Mouse (Mus musculus) fibroblast of lung, adult 2 months (primary cell): Measurements from ENCODE around the gene Wnt7a.

Experiments used
- DNase-seq: peaks from one replicate; pipeline ENCODE4 v3.0.0-alpha.2; 2011; ENCODE audit warnings: low read depth

The Wnt7a gene

GRCm38 (mm10) chr6:91384415-91384814 is 26.7 kb downstream of the Wnt7a start:
- DNase-seq, result no peak

DNA sequence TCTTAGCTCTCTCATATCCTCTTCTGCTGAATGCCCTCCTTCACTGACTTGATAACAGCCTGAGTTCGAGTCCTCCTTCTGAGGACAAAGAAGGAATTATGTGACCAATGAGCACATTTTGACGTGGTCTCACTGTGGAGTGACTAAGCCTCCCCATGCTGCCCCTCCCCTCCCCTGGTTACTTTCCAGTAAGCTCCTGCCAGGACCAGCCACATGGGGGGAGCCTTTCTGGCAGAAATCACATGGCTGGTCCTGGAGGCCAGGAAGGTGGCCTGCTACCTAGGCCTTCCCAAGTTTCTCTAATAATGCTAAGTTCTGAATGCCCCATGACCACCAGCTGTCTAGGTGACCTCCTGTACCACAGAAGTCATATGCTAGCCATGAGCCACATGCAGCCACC is 27.3 kb downstream of the Wnt7a start:
- no peak for DNase-seq

DNA sequence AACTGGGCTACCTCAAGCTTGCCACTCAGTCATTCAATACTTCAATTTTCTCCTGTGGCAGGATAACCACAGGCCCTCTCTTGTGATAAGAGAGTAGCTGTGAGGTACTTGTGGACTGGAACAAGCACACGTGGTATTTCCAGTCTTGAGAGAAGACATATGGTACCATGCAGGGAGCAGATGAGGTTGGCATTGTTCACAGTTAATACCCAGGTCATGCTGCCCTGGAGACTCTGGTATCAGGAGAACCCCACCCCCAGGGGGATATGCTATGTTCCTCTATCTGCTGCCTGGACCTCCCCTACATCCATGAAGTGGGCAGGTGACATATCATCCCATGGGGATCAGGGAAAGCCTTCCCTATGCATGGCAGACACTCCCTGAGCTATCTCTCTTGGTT is 27.9 kb downstream of the Wnt7a start:
- no peak for DNase-seq

- no peak for DNase-seq
Observed at GRCm38 (mm10) chr6:91379871-91380270, 31.3 kb downstream of the Wnt7a start.

- no peak for DNase-seq
Observed at GRCm38 (mm10) chr6:91379266-91379665, 31.9 kb downstream of the Wnt7a start.

DNA sequence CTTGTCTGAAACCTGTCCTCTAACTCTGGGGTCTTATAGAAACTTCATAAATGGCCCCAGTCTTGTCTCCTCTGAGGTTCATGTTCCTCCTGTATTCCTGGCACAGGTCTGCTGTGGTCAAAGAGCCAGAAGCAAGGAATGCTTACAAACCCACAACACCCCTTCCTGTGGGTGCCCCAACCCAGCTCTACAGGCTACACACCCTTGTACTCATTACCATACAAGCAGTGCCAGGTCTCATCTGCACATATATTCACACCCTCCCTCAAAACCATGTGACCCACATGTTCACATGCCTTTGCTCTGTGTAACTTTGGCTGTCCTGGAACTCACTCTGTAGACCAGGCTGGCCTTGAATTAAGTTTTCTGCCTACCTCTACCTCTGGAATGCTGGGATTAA is 38.2 kb downstream of the Wnt7a start:
- peak; percentile 12 for DNase-seq

DNA sequence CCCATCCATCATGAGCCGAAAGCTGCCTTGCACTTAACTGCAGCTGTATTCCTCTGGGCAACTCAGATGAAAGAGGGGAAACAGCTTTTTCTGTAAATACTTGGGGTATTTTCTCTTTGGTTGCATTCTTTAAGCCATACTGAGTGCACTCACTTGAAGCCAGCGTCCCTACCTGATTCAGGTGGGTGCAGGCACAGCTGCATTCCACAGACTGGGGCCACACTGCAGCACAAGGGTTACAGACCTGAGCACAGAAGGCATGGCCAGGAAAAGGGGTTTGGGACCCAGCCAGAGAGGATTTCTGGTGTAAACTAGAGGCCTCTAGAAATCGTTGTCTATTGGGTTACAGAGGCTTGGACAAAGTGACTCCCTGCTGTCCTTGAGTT is 38.6 kb downstream of the Wnt7a start:
- DNase-seq, result no peak

DNA sequence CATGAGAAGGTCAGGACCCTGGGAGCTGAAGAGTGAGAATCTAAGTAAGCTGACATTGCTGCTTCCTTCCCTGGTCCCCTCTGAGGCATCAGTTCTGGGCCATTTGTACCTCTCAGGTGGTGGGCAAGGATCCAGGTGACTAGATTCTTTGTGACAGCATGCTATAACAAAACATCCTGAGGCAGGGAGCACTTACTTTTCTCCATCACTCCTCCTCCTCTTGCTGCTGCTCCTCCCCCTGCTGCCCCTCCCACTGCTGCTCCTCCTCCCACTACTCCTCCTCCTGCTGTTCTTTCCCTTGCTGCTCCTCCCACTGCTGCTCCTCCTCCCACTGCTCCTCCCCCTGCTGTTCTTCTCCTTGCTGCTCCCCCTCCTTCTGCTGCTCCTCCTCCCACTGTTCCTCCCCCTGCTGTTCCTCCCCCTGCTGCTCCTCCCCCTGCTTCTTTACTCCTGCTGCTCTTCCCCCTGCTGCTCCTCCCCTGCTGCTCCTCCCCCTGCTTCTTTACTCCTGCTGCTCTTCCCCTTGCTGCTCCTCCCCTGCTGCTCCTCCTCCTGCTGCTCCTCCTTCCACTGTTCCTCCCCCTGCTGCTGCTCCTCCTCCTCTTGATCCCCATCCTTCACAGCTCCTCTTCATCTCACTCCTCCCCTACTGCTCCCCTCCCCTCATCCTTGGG is 39.1 kb downstream of the Wnt7a start:
- DNase-seq, result no peak

DNA sequence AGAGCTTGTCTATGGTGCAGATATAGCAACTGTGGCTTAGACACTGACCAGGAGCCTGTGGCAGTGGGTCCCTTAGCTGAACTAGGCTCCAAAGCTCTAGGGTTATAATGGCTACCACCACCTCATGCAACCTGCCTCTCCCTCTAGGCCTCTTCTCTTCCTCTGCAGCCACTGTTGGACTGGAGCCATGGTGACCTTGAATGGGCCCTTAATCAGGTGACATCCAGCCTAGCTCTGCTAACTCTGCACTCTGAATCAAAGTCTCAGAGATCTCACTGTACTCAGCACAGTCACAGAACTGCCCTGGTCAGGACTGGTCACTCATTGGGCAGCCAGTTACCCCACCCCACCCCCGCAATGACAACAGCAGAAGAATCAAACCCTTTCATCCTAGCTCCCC is 44.4 kb downstream of the Wnt7a start:
- DNase-seq, result no peak

GRCm38 (mm10) chr6:91365480-91365879 is 45.7 kb downstream of the Wnt7a start:
- no peak for DNase-seq

GRCm38 (mm10) chr6:91362756-91363155 is 48.4 kb downstream of the Wnt7a start:
- DNase-seq, result no peak

GRCm38 (mm10) chr6:91360998-91361397 is 50.2 kb downstream of the Wnt7a start:
- no peak for DNase-seq

DNA sequence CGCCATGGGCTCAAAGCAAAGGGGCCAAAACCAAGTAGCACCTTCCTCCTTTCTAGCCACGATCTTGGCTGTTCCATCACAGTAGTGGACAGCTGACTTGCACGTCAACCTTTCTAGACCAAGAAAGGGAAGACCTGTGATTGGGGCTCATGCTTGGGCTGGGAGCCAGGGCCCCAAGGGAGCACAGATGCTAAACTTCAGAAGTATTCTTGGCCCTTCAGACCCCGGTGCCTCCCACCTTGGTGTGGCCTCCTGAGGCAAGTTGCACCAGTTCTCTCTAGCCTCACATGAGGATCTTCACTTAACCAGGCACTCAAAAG is 50.8 kb downstream of the Wnt7a start:
- DNase-seq, result no peak

DNA sequence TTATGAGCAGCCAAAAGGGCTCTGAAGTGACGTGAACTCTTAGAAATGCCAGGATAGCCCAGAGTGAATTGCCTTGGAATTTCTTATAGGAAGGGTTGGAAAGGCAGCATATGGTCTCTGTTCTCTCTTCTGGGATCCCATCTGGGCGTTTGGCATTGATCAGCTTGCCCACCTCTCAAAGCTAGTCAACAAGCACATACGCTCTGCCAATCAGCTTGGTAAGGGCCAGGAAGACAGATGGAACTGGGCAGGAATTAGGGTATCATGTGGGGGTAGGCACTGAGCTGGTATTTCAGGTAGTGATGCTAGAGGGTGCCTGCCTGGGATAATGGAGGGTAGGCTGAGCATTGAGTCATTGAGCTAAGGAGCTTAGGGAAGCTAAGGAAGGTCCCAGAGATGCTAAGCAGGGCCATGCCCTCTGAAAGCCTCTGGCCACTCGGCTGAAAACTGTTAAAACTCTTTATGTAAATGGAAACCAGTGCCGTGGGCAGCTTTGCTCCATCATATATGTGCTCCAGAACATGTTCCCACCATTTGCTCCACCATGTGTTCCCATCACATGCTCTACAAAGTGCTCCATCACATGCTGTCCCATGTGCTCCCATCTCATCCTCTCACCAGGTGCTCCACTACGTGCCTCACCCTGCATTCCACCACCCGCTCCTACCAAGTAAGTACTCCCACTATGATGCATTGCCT is 51.3 kb downstream of the Wnt7a start:
- no peak for DNase-seq

DNA sequence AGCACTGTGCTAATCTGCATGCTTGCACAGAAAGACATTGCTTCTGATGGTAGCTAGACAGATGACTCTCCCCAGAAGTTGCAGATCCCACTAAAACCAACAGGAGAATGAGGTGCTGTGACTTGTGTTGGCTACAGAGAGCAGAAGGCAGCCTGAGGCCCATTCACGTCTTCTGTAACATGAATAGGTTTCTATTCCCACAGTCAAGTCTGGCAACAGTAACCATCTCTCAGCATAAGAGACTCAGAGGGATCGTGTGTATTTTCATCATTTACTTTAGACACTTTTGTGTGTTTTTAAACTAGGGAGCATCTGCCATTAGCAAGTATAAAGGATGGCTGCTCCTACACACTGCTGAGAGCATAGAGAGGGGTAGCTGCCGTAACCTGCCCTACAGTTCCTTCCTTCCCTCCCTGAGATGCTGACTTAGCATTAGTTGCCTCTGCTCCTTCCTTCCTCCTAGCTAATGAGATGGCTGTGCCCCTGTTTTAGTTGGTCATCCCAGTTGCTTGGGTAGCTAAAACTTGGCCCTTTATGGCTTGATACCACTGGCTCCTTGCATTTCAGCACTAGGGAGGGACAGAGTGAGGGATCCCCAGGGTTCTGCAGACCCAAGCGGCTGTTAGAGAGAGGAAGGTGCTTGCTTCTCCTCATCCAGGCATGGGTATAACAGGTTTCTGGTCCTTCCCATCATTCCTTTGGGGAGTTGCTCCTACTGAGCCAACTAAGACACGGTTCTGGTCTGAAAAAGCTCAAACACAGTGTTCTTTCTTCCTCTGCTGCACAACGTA is 52.1 kb downstream of the Wnt7a start:
- no peak for DNase-seq

DNA sequence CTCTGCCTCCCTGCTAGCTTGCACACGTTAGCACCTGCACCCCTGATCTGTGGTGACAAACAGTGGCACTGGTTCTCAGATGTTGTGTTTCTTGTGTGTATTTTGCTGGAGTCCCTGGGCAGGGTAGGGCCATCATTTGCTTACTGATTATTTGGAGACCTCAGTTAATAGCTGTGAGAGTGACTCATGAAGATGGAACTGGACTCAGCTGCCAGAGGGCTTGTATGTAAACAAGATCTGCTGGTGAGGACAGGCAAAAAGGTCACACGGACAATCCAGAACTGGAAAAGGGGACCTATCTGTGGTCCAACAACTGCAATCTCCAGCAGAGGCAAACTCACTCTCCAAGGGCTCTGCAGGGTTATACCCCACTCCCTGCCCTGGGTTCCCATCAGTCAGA is 52.8 kb downstream of the Wnt7a start:
- no peak for DNase-seq

- no peak for DNase-seq
Observed at GRCm38 (mm10) chr6:91357238-91357876, 53.8 kb downstream of the Wnt7a start.

GRCm38 (mm10) chr6:91349620-91350019 is 61.5 kb downstream of the Wnt7a start:
- DNase-seq, result no peak

- DNase-seq, result no peak
Observed at GRCm38 (mm10) chr6:91347721-91348120, 63.4 kb downstream of the Wnt7a start.

- no peak for DNase-seq
Observed at GRCm38 (mm10) chr6:91346906-91347156, 64.3 kb downstream of the Wnt7a start.

- no peak for DNase-seq
Observed at GRCm38 (mm10) chr6:91346071-91346905, 64.9 kb downstream of the Wnt7a start.

DNA sequence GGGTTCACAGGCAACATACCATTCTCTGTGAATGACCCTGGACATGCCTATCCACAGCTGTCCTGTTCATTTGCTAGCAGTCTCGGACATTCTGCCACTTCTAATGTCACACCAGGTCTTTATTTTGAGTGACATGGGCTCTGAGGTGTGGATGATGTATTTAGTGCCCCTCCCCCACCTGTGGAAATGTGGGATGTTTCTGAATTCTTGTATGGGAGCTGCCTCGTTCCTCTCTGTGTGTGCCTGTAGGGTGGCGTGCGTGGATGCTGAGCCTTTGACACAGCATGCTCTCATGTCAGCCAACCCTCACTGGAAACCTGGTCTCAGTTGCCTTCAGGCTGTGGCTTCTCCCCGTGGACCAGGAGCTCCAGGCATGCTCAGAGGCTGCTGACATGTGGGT is 66.1 kb downstream of the Wnt7a start:
- no peak for DNase-seq
